Mouse (Mus musculus) megakaryocyte, adult 5-6 weeks (primary cell): ENCODE data around the gene Sec11a. TPM values are rescaled to one million over a fixed set of nuclear protein-coding genes. Genes with fewer than 3 reads are reported as not detected.
A peak's percentile ranks its signal among the peaks of the same experiment; 100 is the strongest.

ENCODE experiments used
- ATAC-seq: 2 replicates; pipeline ENCODE4 v1.8.0; 2016; ENCODE audit warnings: mild to moderate bottlenecking, inconsistent platforms; ENCODE audit not compliant: poor library complexity, severe bottlenecking
- total RNA-seq, 2 experiments: library from RNA; stranded (forward) in 1 of 2; stranded (reverse) in 1 of 2; fragments of 153-499, 151-499 nt in 1 of 2; fragments of 221-1000, 200-1000 nt in 1 of 2; gene quantifications; 2 replicates each; pipeline versions ENCODE4 v1.2.3 to v1.2.4; 2015 to 2017

Sec11a gene
- total RNA-seq, 2 experiments from 2014 or later = 169 to 355 TPM

- ATAC-seq = peak; percentile 97
Observed at GRCm38 (mm10) chr7:80900944-80901501, 46.6 kb downstream of the Sec11a start, which contains the start of gene Wdr73. TSS of gene Wdr73 (minus strand) at chr7:80901269.

DNA sequence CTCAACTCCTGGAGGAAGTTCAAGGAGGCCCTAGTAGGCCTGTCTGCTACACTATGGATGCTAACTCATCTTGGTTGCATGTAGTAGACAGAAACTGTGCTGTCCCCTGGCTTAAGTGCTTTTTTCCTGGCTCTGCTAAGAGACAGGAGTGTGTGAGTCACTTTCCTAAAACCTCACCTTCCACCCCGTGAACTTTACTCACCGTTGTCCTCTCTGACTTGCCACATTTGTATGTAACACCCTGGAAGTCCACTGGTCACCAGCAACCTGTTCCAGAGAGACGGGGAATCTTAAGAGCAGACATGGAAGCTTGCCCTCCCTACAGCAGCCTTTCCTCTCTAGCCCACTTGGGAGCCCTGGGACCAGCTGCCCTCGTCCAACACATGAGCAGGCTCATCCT lies 49.9 kb downstream of the Sec11a start:
- ATAC-seq = no peak

GRCm38 (mm10) chr7:80897134-80897533 lies 50.4 kb downstream of the Sec11a start:
- no peak for ATAC-seq

DNA sequence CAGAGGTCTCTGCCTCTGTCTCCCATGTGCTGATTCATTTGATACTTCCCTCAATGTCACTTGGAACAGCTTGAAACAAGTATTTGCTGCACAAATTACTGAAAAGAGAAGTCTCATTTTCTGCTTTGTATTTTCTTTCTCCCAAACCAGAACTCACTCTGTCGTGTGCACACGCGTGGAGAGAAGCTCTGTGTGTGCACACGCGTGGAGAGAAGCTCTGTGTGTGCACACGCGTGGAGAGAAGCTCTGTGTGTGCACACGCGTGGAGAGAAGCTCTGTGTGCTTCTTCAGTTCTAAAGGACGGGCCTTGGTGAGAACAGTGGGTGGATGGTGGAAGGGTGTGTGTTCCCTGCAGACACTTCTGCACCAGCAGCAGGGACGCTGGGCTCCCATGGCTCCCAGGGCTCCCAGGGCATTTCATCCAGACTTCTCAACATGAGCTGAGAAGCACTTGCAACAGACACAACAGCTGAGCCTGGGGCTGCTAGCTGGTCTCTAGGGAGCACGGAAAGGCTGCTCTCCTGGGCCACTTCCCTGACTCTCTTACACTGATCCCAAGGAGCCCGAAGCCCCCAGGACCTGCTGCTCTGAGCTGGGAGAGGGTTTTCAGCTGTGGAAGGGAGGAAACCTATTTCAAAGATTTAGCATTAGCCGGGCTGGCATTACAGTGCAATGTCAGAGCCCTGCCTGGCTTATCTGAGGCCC lies 52.6 kb downstream of the Sec11a start:
- ATAC-seq = no peak

GRCm38 (mm10) chr7:80894196-80894595 lies 53.4 kb downstream of the Sec11a start:
- no peak for ATAC-seq

- no peak for ATAC-seq
Observed at GRCm38 (mm10) chr7:80893753-80894129, 53.8 kb downstream of the Sec11a start.

- no peak for ATAC-seq
Observed at GRCm38 (mm10) chr7:80893086-80893752, 54.4 kb downstream of the Sec11a start.

DNA sequence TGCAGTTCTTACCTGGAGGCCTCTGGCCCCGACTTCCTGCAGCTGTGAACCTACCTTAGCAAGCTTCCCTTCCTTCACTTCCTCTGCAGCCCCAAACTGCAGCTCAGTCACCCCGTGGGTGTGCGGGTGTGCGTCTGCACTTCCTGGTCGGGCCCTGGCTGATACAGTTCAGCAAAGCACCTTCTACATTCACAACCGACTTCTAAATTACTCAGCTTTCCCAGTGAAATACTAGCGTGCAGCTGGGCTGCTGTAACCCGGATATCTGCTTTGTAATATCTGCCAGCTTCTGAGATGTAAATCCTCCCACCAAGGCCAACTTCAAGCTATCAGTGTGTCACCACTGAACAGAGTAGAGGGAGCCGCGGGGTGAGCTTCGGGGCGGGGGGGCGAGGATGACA lies 57.7 kb downstream of the Sec11a start:
- peak; percentile 88 for ATAC-seq

GRCm38 (mm10) chr7:80889021-80889511 lies 58.5 kb downstream of the Sec11a start:
- ATAC-seq = peak; percentile 33; the same call in 1 of the 2 replicates

GRCm38 (mm10) chr7:80888595-80888994 lies 59.0 kb downstream of the Sec11a start:
- ATAC-seq = no peak

- no peak for ATAC-seq
Observed at GRCm38 (mm10) chr7:80885666-80886065, 61.9 kb downstream of the Sec11a start.

GRCm38 (mm10) chr7:80882830-80883505 lies 64.6 kb downstream of the Sec11a start:
- peak; percentile 95 for ATAC-seq

GRCm38 (mm10) chr7:80875727-80876126 lies 71.9 kb downstream of the Sec11a start:
- no peak for ATAC-seq

- ATAC-seq = no peak
Observed at GRCm38 (mm10) chr7:80873631-80874030, 73.9 kb downstream of the Sec11a start.

DNA sequence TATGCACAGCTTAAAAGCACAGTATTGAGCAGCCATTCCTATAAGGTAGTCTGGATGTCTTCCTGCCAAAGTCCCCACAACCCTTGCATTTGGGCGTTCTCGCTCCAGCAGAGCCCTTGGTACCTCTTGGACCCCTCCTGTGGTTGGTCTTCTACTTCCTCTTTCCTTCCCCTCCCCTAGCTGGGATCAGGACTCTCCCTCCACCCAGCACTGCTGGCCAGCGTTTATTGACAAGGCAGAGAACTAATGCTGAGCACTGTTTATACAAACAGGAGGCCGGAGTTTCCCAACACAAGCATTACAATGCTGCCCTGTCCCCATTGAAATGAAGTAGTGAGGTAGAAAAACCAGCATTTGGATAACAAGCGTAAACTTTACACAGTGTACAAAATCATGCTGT lies 74.5 kb downstream of the Sec11a start:
- ATAC-seq = peak; percentile 54; the same call in 1 of the 2 replicates

DNA sequence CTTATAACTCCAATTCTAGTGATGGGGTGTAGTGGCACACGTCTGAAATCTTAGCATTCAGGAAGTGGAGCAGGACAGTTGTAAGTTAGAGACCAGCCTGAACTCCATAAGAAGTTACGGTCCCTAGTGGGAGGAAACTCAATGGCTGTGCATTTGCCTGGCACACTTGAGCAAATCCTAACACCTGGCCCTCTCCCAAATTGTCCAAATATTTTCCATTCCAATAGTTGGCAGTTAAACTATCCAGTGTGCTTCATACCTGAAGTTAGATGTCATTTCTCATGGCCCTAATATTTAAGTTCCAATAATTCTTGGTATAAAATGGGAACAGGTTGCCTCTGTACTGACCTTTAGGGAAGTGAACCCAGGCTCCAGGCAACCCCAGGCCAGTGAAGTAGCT lies 78.9 kb downstream of the Sec11a start:
- ATAC-seq = no peak

- no peak for ATAC-seq
Observed at GRCm38 (mm10) chr7:80866514-80867147, 80.9 kb downstream of the Sec11a start.

- no peak for ATAC-seq
Observed at GRCm38 (mm10) chr7:80865521-80865920, 82.1 kb downstream of the Sec11a start.

- ATAC-seq = peak; percentile 64
Observed at GRCm38 (mm10) chr7:80864831-80865230, 82.7 kb downstream of the Sec11a start.

DNA sequence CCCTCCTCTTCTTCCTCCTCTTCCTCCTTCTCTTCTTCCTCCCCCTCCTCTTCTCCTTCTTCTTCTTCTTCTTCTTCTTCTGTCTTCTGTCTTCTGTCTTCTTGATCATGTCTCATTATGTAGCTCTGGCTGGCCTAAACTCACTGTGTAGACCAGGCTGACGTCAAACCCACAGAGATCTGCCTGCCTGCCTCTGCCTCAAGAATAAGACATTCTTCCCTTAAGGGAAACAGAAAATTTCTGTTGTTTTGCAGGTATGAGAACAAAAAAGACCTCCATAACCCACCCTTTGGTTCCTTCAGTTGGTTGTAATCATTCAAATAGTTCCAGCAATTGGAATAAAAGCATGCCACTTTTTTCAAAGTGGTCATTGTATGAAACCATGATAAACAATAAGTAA lies 83.4 kb downstream of the Sec11a start:
- ATAC-seq = no peak

DNA sequence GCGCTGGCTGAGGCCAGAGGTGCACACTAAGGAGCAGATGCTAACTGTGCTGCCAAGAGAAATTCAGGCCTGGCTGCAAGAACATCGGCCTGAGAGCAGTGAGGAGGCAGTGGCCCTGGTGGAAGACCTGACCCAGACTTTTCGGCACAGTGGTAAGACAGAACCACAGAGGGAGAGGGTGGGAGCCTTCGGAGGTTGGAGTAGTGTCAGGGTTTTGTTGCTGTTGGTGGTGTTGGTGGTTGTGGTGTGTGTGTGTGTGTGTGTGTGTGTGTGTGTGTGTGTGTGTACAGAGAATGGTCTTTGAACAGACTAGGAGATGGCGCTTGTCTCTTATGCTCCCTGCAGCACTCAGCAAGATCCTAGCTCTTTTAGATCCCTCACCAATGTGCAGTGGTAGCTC lies 84.1 kb downstream of the Sec11a start:
- no peak for ATAC-seq
